Mouse (Mus musculus): ENCODE results near the gene 6820408C15Rik.

Gene 6820408C15Rik

GRCm38 (mm10) chr2:152415287-152415686 lies at the start of gene 6820408C15Rik:
Gene 6820408C15Rik, plus strand, starts transcription at chr2:152415587.
- in situ Hi-C loops (cut with MboI): no loop called here

GRCm38 (mm10) chr2:152367917-152368316 lies 47.5 kb upstream of the 6820408C15Rik start:
- in situ Hi-C loops (cut with MboI): loop anchor here (25.0 kb wide), 1 partner anchor 256 kb away; the partner anchor contains the start of gene Srxn1

- in situ Hi-C loops (cut with MboI): loop anchor here (25.0 kb wide), 1 partner anchor 256 kb away; the partner anchor contains the start of gene Srxn1
Measured at GRCm38 (mm10) chr2:152368532-152369140, 46.8 kb upstream of the 6820408C15Rik start.

- in situ Hi-C loops (cut with MboI): loop anchor here (25.0 kb wide), 1 partner anchor 260 kb away; the partner anchor contains the start of gene Srxn1
Measured at GRCm38 (mm10) chr2:152372104-152372503, 43.3 kb upstream of the 6820408C15Rik start.

- in situ Hi-C loops (cut with MboI): loop anchor here (25.0 kb wide), 1 partner anchor 260 kb away; the partner anchor contains the start of gene Srxn1
Measured at GRCm38 (mm10) chr2:152372661-152373060, 42.7 kb upstream of the 6820408C15Rik start.

- in situ Hi-C loops (cut with MboI): loop anchor here (25.0 kb wide), 1 partner anchor 261 kb away; the partner anchor contains the start of gene Srxn1
Measured at GRCm38 (mm10) chr2:152373547-152373946, 41.8 kb upstream of the 6820408C15Rik start.

GRCm38 (mm10) chr2:152375652-152376344 lies 39.6 kb upstream of the 6820408C15Rik start:
- in situ Hi-C loops (cut with MboI): no loop called here

GRCm38 (mm10) chr2:152376345-152376741 lies 39.0 kb upstream of the 6820408C15Rik start, which contains the start of gene Nrsn2:
Gene Nrsn2, minus strand, starts transcription at chr2:152376638.
- in situ Hi-C loops (cut with MboI): no loop called here

GRCm38 (mm10) chr2:152384191-152384590 lies 31.2 kb upstream of the 6820408C15Rik start:
- in situ Hi-C loops (cut with MboI): no loop called here

- in situ Hi-C loops (cut with MboI): no loop called here
Measured at GRCm38 (mm10) chr2:152392786-152393185, 22.6 kb upstream of the 6820408C15Rik start.

GRCm38 (mm10) chr2:152393225-152394017 lies 22.0 kb upstream of the 6820408C15Rik start:
- in situ Hi-C loops (cut with MboI): no loop called here

- in situ Hi-C loops (cut with MboI): no loop called here
Measured at GRCm38 (mm10) chr2:152395271-152395920, 20.0 kb upstream of the 6820408C15Rik start.

GRCm38 (mm10) chr2:152396110-152397003 lies 19.0 kb upstream of the 6820408C15Rik start:
- in situ Hi-C loops (cut with MboI): no loop called here

GRCm38 (mm10) chr2:152397004-152397589 lies 18.3 kb upstream of the 6820408C15Rik start:
- in situ Hi-C loops (cut with MboI): no loop called here

GRCm38 (mm10) chr2:152397680-152398435 lies 17.5 kb upstream of the 6820408C15Rik start, which contains the start of gene Sox12:
Gene Sox12, minus strand, starts transcription at chr2:152398063.
- in situ Hi-C loops (cut with MboI): no loop called here

- in situ Hi-C loops (cut with MboI): no loop called here
Measured at GRCm38 (mm10) chr2:152398691-152399090, 16.7 kb upstream of the 6820408C15Rik start.

GRCm38 (mm10) chr2:152399122-152399542 lies 16.3 kb upstream of the 6820408C15Rik start:
- in situ Hi-C loops (cut with MboI): no loop called here

GRCm38 (mm10) chr2:152406126-152406525 lies 9.3 kb upstream of the 6820408C15Rik start:
- in situ Hi-C loops (cut with MboI): no loop called here

- in situ Hi-C loops (cut with MboI): no loop called here
Measured at GRCm38 (mm10) chr2:152409781-152410180, 5.6 kb upstream of the 6820408C15Rik start.

All from mature B cell (primary cell).